Mouse (Mus musculus): ENCODE data around the gene Adora1.

Gene Adora1

GRCm38 (mm10) chr1:134215751-134216628, 19.2 kb downstream of the Adora1 start:
- DNase-seq (ENCODE audit: low read depth, low spot score), result no peak

DNA sequence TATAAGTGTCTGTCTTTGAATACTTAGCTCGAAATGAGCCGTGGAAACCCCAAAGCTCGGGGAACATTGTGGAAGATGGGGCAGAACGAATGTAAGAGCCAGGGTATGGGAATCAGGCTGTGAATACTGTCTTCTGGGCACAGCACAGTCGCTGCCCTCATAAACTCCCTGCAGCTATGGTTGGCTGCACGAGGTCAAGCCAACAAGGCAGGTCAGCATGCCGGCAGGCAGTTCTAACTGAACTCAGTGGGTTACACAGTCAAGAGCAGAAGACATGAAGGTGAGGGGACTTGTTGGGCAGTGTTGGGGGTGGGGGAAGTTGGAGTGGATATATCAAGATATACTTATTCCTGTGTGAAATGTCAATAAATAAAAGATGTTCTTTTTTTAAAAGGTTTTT, 20.2 kb downstream of the Adora1 start:
- no peak for DNase-seq (ENCODE audit: low read depth, low spot score)

DNA sequence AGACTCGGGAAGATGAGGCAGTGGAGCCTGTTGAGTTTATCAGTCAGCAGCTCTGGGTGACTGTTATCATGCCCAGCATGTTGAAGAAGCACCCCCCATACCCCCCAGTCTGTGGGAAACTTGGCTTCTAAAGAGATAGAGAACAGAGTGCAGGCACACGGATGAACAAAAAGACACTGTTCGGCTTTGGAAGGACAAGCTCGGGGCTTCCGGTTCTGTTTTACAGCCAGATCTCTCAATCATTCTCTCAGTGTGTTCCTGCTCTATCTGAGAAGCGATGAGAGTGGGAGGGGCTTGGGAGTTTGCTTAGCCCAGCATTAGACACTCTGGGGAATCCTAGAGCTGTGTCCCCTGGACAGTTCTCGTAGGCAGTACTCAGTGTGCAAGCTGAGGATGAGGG, 21.8 kb downstream of the Adora1 start:
- DNase-seq (ENCODE audit: low read depth, low spot score), result no peak

DNA sequence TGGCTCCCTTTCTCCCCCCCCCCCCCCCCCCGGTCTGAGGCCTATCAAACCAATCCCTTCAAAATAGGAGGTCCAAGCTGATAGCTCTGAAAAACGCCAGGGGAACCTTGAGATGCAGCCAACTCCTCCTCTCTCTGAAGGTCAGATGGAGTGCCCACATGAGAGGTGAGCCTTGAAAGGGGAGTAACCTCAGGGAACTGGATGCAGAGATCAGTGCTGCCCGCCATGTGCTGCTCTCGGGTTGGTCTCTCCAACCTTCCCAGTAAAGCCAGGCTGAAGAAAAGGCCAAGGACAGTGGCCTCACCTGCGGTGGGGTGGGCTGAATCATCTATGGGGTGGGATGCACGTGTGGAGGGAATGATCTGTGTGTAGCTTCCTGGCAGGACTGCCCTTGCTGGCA, 22.9 kb downstream of the Adora1 start:
- DNase-seq (ENCODE audit: low read depth, low spot score), result no peak

DNA sequence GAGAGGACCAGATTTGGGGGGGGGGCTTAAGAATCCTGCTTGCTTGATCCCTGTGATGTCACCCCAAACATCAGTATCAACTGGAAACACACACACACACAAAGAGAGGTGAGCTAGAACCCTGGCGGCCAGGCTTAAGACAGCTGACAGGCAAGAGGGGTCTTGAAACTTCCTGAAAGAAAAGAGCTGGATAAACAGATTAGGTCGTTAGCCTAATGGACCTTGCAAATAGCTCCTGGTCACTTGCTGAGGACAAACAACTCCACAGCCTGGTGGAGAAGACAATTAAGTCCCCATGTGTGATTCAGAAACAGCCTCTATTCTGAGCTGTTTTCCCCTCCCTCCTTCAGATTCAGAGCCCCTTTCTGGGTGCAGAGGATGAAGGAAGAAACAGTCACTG, 23.6 kb downstream of the Adora1 start:
- DNase-seq (ENCODE audit: low read depth, low spot score), result no peak

GRCm38 (mm10) chr1:134211043-134211442, 24.2 kb downstream of the Adora1 start:
- DNase-seq (ENCODE audit: low read depth, low spot score), result no peak

GRCm38 (mm10) chr1:134210179-134210755, 25.0 kb downstream of the Adora1 start:
- no peak for DNase-seq (ENCODE audit: low read depth, low spot score)

DNA sequence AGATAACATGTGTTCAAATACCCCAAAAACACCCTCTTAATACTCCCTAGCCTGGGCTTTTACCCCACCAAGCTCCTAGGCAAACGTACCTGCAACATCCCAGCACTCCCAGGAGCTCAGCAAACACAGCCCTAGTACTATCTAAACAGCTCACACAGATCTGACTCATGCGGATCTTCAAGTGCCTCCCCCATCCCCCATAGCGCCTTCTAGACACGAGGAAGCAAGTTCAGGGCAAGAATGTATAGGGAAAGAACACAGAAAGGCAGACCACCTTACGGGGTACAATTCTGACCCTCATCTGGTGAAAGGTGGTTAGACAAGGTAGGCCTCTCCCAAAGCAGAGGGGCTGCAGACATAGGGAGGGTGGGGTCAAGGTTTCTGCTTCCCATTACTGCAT, 29.1 kb downstream of the Adora1 start:
- DNase-seq (ENCODE audit: low read depth, low spot score), result no peak

GRCm38 (mm10) chr1:134205296-134206018, 29.8 kb downstream of the Adora1 start:
- DNase-seq (ENCODE audit: low read depth, low spot score), result no peak

DNA sequence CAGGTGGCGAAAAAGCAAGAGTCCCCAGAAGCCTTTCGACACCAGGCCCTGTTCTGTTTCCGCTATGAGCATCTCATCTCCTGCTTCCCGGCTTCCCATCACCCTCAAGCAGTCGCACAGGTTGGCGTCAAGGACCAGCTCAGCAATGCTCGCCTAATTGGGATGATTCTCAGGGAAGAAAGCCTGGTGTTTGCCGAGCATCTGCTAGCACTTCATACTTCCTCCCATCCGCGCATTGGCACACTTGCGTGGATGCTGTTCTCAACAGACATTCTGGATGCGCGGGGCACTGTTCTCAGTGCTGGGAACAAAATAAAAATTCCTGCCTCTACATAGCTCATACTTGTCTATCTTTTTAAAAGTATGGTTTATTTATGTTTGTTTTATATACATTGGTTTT, 31.0 kb downstream of the Adora1 start:
- no peak for DNase-seq (ENCODE audit: low read depth, low spot score)

GRCm38 (mm10) chr1:134201751-134202420, 33.3 kb downstream of the Adora1 start:
- peak; percentile 27 for DNase-seq (ENCODE audit: low read depth, low spot score)

- no peak for DNase-seq (ENCODE audit: low read depth, low spot score)
These were observed 34.1 kb downstream of the Adora1 start for GRCm38 (mm10) chr1:134200998-134201686.

GRCm38 (mm10) chr1:134200481-134200880, 34.8 kb downstream of the Adora1 start:
- DNase-seq (ENCODE audit: low read depth, low spot score), result no peak

GRCm38 (mm10) chr1:134198197-134198995, 36.8 kb downstream of the Adora1 start:
- DNase-seq (ENCODE audit: low read depth, low spot score), result no peak

DNA sequence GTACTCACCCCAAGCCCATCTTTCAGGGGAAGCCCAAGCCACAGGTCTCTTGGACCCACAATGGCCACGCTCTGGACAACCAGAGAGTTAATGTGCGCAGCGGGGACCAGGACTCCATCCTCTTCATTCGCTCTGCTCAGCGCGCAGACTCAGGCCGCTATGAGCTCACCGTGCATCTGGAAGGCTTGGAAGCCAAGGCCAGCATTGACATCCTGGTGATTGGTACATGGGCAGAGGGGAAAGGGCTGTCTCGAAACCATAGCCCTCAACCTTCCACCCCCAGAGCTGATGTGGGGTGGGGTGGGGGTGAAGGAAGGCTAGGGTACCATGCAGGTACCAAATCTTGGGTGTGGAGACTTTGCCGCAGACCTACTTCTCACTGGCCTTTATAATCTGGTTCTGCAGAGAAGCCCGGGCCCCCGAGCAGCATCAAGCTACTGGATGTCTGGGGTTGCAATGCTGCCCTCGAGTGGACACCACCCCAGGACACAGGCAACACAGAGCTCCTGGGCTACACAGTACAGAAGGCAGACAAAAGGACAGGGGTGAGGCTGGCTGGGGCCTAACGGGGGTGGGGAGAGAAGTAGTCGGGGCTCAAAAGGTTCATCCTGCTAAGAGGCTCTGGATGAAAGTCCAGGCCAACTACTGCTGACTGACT, 37.8 kb downstream of the Adora1 start:
- DNase-seq (ENCODE audit: low read depth, low spot score), result no peak

DNA sequence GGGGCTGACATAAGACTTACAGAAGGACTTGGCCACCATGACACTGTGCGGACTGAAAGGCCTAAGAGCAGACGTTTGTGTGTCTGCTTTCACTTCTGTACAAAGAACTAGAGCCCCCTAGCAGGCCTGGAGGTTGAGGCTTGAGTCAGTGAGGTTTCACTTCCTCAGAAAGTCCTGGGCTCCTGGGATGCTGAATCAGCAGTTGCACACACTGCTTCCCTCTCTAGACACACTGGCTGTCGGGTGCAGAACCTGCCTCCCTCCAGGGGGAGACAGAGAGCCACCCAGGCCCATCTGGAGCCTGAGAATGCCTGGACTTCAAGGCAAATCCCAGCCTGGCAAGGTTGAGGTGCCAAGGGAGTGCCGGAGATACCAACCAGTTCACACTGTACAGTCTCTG, 38.8 kb downstream of the Adora1 start:
- no peak for DNase-seq (ENCODE audit: low read depth, low spot score)

DNA sequence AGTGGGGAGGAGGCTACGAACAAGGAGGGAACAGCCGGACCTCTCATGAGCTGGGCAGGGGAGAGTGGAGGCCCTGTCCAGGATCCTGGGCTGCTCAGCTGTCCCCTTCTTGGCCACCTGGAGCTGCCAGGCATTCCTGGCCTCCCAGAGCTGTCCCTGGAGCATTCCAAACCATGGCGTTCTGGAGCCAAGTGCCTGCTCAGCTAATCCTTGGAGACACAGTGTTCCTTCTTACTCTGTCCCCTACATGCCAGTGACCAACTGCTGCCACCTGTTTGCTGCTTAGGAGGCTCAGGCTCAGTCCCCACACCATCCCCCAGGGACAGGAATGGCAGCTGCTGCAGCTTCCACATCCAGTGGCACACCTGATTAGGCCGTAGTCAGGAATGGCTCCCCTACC, 39.3 kb downstream of the Adora1 start:
- peak; percentile 26 for DNase-seq (ENCODE audit: low read depth, low spot score)

DNA sequence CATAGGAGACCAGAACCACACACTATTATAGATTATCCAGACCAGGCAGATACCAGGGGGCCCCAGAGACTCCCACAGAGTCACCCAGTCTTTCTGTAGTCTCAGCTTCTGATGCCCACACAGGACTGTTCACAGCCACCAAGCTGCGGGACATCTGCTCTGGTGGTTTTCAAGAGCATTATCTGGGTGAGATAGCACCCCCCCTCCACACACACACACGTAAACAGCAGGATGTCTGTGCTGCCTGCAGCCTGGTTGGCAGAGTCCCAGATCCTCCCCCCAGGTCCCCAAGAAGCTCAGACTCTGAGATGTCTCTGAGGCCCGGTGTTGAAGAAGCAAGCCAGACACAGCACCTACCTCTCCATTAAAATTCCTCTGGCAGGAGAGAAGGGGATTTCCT, 39.7 kb downstream of the Adora1 start:
- DNase-seq (ENCODE audit: low read depth, low spot score), result no peak

DNA sequence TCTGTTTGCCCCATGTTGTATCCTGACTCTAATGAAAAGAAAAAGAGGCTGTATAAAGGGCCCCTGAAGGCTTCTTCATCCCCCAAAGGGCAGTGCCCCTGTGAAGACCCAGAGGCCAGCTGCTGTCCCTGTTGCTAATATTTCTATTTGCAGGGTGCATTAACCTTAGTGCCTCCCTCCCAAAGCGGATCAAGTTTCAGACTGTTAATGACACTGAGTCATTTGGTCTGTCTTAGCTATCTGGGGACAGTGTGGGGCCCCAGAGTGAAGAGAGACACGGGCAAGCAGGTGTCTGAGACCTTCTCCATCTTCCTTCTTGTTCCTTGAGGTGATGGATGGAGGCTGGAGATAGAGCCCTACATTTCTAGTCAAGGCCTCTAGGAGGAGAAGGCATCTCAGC, 40.1 kb downstream of the Adora1 start:
- DNase-seq (ENCODE audit: low read depth, low spot score), result no peak

Measured in forelimb bud, embryonic 11.5 days (tissue).